Mouse (Mus musculus): ENCODE results near the gene Atr.

- no peak for TF ChIP-seq CTCF (IDR thresholded peaks at IDR 0.05; ENCODE audit: low read depth)
- TF ChIP-seq EP300 (IDR thresholded peaks at IDR 0.05; ENCODE audit: low read depth): no peak
These were observed at the start of gene Atr for GRCm38 (mm10) chr9:95857414-95858026.

Data from liver, embryonic 14.5 days (tissue).